Mouse (Mus musculus): ENCODE data around the gene Nos3. TPM values are rescaled to one million over a fixed set of nuclear protein-coding genes. Genes with fewer than 3 reads are reported as not detected.

Gene Nos3
- polyA plus RNA-seq, 1 experiment = not detected

DNA sequence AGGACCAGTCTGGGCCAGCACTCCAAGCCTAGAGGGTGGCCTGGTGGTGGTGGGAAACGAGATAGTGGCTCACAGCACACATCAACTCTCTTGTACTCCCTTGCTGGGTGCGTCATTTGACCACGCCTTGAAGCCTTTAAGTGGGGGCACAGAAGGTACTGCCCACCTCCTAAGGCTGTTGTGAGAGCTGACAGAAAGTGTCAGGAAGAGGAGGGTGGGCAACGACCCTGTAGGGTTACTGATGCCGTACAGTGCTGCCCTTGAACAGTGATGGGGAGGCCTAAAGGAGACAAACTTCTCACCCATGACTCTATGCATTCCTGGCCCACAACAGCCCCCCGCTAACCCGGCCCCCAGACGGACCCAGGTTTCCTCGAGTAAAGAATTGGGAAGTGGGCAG, 1.8 kb downstream of the Nos3 start:
- Histone ChIP-seq H3K4me3 (ENCODE audit: insufficient read depth, low read length) (no peak overlapping the region), H3K27ac (ENCODE audit: insufficient read depth, low read depth, low read length) (no peak overlapping the region), H3K4me1 (ENCODE audit: control insufficient read depth, insufficient read depth, low read length) (peaks cover under 1% of the 10 kb centered on the region; the same call in 1 of the 2 replicates)
- no peak for TF ChIP-seq POLR2A (IDR thresholded peaks at IDR 0.05; ENCODE audit: borderline replicate concordance, low read depth, low read length)
- no peak for TF ChIP-seq CTCF (IDR thresholded peaks at IDR 0.05; ENCODE audit: low read depth, low read length)

DNA sequence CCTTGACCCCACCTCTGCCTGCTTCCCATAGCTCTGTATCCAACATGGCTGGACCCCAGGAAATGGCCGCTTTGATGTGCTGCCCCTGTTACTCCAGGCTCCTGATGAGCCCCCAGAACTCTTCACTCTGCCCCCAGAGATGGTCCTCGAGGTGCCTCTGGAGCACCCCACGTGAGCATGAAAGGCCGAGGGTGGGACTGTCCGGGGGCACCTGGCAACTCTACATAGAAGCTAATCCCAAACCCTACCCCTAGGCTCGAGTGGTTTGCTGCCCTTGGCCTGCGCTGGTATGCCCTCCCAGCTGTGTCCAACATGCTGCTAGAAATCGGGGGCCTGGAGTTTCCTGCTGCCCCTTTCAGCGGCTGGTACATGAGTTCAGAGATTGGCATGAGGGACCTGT, 5.2 kb downstream of the Nos3 start:
- H3K4me3 ChIP-seq (ENCODE audit: insufficient read depth, low read length) = no peak overlapping the region
- no peaks in the 10 kb centered on the region for H3K4me1 ChIP-seq (ENCODE audit: control insufficient read depth, insufficient read depth, low read length)
- TF ChIP-seq POLR2A (IDR thresholded peaks at IDR 0.05; ENCODE audit: borderline replicate concordance, low read depth, low read length) (no peak), CTCF (IDR thresholded peaks at IDR 0.05; ENCODE audit: low read depth, low read length) (no peak)
- H3K27ac ChIP-seq (ENCODE audit: insufficient read depth, low read depth, low read length) = no peak overlapping the region

DNA sequence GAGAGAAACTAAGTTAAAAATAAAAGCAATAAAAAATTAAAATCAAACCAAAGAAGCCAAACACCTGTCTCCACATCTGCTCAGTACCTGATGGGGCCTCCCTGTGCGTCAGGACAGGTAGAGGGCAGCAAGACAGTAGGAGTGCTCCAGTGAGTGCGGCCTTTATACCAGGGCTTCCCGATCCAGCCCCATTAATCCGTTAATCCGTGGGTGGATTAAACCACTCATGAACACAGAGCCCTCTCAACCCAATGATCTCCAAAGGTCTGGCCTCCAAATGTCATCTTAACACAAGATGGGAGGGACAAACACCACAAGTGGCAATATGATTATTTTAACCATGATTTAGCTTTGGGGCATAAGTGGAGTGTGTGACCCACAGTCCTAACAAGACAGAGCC, 9.2 kb downstream of the Nos3 start:
- H3K4me1 ChIP-seq (ENCODE audit: control insufficient read depth, insufficient read depth, low read length) = no peaks in the 10 kb centered on the region
- TF ChIP-seq POLR2A (IDR thresholded peaks at IDR 0.05; ENCODE audit: borderline replicate concordance, low read depth, low read length) = no peak
- TF ChIP-seq CTCF (IDR thresholded peaks at IDR 0.05; ENCODE audit: low read depth, low read length) = no peak
- H3K27ac ChIP-seq (ENCODE audit: insufficient read depth, low read depth, low read length) = no peak overlapping the region
- no peak overlapping the region for H3K4me3 ChIP-seq (ENCODE audit: insufficient read depth, low read length)

DNA sequence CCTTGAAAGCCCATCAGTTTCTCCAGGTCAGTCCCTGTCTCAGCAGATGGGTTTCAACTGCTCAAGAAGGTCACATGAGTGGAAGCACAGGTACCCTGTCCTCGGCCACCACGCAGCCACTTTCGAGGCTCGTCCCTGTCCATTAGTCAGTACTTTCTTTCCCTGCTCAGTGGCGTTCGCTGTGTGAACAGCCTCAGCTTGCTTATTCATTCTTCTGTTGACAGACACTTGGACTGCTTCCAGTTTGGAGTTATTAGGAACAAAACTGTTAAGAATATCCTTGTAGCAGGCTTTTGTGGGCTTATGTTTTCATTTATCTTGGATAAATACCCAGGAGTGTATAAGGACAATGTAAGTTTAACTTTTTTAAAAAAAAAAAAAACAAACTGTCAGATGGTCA, 9.6 kb downstream of the Nos3 start:
- TF ChIP-seq CTCF (IDR thresholded peaks at IDR 0.05; ENCODE audit: low read depth, low read length) (no peak), POLR2A (IDR thresholded peaks at IDR 0.05; ENCODE audit: borderline replicate concordance, low read depth, low read length) (no peak)
- no peaks in the 10 kb centered on the region for H3K4me1 ChIP-seq (ENCODE audit: control insufficient read depth, insufficient read depth, low read length)
- no peak overlapping the region for H3K4me3 ChIP-seq (ENCODE audit: insufficient read depth, low read length)
- H3K27ac ChIP-seq (ENCODE audit: insufficient read depth, low read depth, low read length) = no peak overlapping the region

DNA sequence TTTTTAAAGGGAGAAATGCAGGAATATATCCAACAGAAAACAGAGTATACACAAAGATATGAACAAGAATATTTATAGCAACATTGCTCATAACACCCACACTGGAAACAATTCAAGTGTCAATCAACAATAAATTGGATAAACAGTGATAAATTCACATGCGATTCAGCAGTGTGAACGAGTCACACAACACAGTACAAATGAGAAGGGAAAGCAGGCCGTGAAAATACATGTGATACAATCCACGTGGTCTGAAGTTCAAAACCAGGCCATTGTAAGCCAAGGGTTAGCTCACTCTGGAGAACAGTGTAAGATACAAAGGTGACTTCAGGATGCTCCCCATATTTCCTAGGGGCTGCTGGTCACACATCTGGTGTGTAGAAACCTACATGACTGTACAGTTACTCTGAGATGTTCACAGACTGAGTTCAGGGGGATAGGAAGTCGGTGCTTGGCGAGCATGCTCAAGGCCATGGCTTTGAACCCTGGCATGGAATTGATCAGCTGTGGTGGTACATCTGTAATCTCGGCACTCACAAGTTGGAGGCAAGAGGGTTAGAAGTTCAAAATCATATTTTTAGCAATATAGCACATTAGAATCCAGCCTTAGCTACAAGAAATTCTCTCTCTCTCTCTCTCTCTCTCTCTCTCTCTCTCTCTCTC, 10.2 kb downstream of the Nos3 start:
- H3K4me3 ChIP-seq (ENCODE audit: insufficient read depth, low read length) = no peak overlapping the region
- no peak for TF ChIP-seq POLR2A (IDR thresholded peaks at IDR 0.05; ENCODE audit: borderline replicate concordance, low read depth, low read length)
- TF ChIP-seq CTCF (IDR thresholded peaks at IDR 0.05; ENCODE audit: low read depth, low read length) = no peak
- H3K27ac ChIP-seq (ENCODE audit: insufficient read depth, low read depth, low read length) = no peak overlapping the region
- no peaks in the 10 kb centered on the region for H3K4me1 ChIP-seq (ENCODE audit: control insufficient read depth, insufficient read depth, low read length)

DNA sequence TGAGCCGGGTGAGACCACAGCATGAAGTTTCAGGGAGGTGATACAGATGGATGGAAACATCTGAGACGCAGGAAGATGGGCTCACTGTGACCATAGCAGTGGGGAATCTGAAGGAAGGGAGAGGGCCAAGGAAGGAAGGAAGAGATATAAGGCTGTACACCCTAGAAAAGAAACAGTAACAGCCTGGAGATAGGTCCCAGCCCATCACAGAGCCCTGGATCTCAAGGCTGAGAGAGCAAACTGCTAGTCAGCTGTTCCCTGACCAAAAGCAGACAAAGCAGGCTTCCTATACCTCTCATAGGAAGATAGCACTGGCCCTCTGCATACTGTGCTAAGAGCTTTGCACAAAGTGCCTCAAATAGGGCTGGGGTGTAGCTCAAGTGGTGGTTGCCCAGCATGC, 14.1 kb downstream of the Nos3 start:
- no peak overlapping the region for H3K4me3 ChIP-seq (ENCODE audit: insufficient read depth, low read length)
- TF ChIP-seq CTCF (IDR thresholded peaks at IDR 0.05; ENCODE audit: low read depth, low read length) (no peak), POLR2A (IDR thresholded peaks at IDR 0.05; ENCODE audit: borderline replicate concordance, low read depth, low read length) (no peak)
- peaks cover 2% of the 10 kb centered on the region for H3K4me1 ChIP-seq (ENCODE audit: control insufficient read depth, insufficient read depth, low read length)
- no peak overlapping the region for H3K27ac ChIP-seq (ENCODE audit: insufficient read depth, low read depth, low read length)

DNA sequence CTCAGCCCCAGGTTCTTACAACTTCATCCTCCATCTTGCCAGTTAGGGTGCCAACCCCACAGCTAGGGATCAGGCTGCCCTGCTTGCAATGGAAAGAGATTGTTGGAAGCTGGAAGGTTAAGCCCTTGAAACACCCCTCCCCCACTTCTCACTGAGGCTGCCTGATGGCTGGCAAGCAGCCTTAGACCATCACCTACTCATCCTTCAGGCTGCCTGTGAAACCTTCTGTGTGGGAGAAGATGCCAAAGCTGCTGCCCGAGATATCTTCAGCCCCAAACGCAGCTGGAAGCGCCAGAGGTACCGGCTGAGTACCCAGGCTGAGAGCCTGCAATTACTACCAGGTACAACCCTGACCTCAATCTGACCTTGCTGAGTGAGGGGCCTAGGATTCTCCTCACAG, 14.9 kb downstream of the Nos3 start:
- Histone ChIP-seq H3K27ac (ENCODE audit: insufficient read depth, low read depth, low read length) (no peak overlapping the region), H3K4me1 (ENCODE audit: control insufficient read depth, insufficient read depth, low read length) (peaks cover 9% of the 10 kb centered on the region), H3K4me3 (ENCODE audit: insufficient read depth, low read length) (no peak overlapping the region)
- no peak for TF ChIP-seq POLR2A (IDR thresholded peaks at IDR 0.05; ENCODE audit: borderline replicate concordance, low read depth, low read length)

DNA sequence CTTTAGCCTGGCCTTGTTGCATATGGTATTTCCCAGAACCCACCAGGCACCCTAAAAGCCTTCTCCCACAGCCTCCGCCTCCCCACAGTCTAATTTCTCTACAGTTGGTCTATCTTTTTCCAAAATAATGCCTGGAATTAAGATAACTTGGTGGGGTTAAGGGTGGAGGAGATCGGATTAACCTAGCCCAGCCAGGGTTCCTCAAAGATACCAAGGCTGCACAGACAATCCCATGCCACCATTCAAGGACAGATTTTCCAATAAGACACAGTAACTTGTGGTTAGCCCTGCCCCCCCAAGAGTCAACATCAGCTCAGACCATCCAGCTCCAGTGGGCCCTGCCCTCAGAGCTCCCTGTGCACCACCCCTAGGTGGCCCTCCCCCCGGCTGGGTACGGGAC, 15.9 kb downstream of the Nos3 start:
- peaks cover 14% of the 10 kb centered on the region for H3K4me1 ChIP-seq (ENCODE audit: control insufficient read depth, insufficient read depth, low read length)
- no peak overlapping the region for H3K4me3 ChIP-seq (ENCODE audit: insufficient read depth, low read length)
- H3K27ac ChIP-seq (ENCODE audit: insufficient read depth, low read depth, low read length) = no peak overlapping the region
- TF ChIP-seq POLR2A (IDR thresholded peaks at IDR 0.05; ENCODE audit: borderline replicate concordance, low read depth, low read length) = no peak
- TF ChIP-seq CTCF (IDR thresholded peaks at IDR 0.05; ENCODE audit: low read depth, low read length) = no peak

DNA sequence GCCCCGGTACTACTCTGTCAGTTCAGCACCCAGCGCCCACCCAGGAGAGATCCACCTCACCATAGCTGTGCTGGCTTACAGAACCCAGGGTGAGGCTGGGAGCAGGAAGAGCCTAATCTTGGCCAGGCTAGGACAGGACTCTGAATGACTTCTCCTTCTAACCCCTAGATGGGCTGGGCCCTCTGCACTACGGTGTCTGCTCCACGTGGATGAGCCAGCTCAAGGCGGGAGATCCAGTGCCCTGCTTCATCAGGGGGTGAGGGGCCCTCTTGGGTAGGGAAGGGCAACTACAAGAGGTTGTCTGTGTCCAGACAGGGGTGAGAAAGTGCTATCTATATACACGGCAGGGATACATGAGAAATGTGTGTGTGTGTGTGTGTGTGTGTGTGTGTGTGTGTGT, 16.9 kb downstream of the Nos3 start:
- no peak overlapping the region for H3K4me3 ChIP-seq (ENCODE audit: insufficient read depth, low read length)
- TF ChIP-seq POLR2A (IDR thresholded peaks at IDR 0.05; ENCODE audit: borderline replicate concordance, low read depth, low read length) = no peak
- TF ChIP-seq CTCF (IDR thresholded peaks at IDR 0.05; ENCODE audit: low read depth, low read length) = no peak
- no peak overlapping the region for H3K27ac ChIP-seq (ENCODE audit: insufficient read depth, low read depth, low read length)
- peaks cover 18% of the 10 kb centered on the region for H3K4me1 ChIP-seq (ENCODE audit: control insufficient read depth, insufficient read depth, low read length)

DNA sequence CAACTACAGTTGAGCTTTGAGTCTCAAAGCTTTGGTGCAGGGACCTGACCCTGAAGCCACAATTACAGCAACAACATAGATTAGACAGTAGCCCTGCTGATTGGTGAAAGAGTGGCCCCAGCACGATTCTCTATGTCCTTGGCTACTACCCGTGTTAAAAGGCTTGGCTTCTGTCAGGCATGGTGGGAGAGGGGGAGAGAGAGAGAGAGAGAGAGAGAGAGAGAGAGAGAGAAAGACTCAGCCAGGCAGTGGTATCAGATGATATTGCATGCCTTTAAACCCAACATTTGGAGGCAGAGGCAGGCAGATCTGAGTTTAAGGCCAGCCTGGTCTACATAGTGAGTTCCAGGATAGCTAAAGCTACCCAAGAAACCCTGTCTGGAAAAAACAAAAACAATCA, 17.4 kb downstream of the Nos3 start:
- TF ChIP-seq POLR2A (IDR thresholded peaks at IDR 0.05; ENCODE audit: borderline replicate concordance, low read depth, low read length) (no peak), CTCF (IDR thresholded peaks at IDR 0.05; ENCODE audit: low read depth, low read length) (no peak)

More for the DNA sequence above, 17.4 kb downstream of the Nos3 start:
- peaks cover 23% of the 10 kb centered on the region for H3K4me1 ChIP-seq (ENCODE audit: control insufficient read depth, insufficient read depth, low read length)
- no peak overlapping the region for H3K4me3 ChIP-seq (ENCODE audit: insufficient read depth, low read length)
- no peak overlapping the region for H3K27ac ChIP-seq (ENCODE audit: insufficient read depth, low read depth, low read length)
